Mouse (Mus musculus): Measurements from ENCODE around the gene Tas1r2.

Gene Tas1r2

DNA sequence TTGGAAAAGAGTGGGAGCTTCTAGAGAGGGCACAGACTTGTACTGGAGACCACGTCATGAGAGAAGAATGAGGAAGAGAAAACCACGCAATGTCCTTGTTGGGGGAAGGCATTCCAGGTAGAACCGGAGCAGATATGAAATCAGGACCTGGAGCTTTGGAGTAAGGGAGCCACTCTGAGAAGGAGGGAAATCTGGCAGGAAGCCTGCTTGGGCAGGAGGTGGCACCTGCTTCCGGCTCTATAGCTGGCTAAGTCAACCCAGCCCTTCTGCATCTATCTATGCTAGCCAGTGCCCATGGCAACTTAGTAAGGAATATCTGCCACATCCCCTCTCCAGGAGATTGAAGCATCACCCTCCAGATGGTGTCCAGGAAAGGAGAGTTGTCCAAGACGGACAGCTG is 52.6 kb downstream of the Tas1r2 start:
- no peak for DNase-seq (ENCODE audit: extremely low spot score, low read depth, low spot score)

DNA sequence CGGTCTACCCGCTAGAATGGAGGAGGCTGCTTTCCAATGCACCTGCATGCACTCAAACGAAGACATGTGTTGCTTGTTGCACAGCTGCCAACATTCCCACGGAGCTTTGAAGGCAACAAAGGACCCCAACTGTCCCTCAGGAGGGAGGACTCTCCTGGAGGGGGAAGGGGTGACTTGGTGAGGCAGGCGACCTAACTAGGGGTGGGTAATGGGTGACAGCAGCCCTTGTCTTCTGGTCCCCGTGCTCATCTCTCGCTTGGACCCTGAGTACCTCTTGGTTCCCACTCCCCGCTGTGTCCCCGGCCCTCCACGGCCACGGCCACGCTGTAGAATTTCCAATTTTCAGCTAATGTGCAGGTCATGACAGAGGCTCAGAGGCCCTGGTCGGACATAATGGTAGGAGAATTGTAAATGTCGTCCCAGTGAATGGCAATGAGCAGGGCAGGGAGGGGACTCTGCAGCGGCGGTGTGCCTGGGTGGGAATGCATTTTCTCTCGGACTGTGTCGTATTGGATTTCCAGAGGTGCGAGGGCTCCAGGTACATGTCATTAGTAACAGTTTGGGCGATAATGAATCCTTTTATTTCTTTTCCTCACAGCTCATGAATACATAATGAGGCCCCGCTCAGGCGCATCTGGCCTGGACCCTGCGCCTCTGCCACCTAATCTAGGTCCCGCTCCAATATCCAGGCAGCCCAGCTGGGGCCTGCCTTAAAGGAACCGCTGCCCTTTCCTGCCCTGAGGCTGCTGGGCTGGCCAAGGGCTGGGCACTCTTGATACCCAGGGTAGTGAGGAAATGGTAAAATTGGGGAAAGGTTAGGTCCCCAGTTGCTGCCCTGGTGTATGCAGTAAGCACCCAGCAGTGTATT is 57.4 kb downstream of the Tas1r2 start:
- DNase-seq (ENCODE audit: extremely low spot score, low read depth, low spot score) = no peak

DNA sequence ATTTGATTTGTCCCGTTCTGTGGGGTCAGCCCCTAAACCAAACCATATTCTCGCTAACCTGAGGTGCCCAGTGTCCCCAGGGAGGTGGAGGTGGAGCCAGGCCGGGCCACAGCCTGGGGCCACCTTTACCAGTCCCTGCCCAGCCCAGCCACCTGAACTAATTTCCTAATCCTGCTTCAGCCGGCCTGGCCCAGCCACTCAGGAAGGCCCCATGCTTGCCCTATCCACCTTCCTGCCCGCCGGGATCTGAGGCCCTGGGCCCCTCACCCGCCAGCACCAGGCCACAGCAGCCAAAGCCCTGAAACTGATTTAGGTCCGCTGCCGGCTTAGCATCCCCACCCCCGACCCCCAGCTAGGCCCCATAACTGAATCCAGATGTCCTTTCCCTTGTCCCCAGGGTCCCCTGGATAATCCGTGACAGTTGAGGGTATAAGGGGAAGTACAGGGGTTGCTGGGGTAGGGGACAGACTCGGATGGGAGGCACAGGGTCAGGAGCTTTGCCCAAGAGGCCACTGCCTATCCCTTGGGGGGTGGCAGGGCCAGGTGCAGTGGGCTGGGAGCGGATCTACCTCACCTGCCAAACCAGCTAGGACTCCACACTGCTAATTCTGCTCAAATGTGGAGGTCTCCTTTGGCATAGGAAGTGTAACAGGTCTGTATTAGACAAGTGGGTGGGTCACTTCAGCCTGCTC is 62.0 kb downstream of the Tas1r2 start:
- no peak for DNase-seq (ENCODE audit: extremely low spot score, low read depth, low spot score)

DNA sequence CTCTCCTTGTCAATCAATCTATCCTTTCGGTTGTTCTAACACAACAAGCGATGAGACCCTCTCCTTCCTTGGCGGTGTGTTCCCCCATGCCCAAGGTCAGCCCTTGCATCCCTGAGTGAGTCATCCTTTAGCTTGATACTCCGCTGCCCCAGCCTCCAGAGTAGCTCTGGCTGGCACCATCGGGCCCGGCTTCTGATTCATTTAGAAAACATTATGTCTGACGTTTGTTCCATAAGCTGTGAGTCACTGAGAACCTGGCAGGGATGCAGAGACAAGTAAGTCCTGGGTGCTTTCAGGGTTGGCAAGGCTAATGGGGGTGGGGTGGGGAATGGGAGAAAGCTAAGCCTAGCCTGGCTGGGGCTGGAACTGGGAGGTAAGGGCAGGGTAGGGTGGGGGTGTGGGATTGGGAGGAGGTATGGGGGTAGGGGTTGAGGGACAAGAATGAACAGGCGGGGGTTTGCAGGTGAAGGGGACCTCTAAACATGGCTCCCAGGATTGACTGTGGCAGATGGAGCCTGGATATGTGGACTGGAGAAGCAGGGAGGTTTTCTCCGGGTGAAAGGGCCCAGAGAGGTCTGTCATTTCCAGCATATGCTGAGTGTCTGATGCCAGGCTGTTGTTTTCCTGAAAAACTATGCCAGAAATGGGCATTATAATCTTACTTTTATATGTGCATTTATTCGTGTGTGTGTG is 63.3 kb downstream of the Tas1r2 start:
- no peak for DNase-seq (ENCODE audit: extremely low spot score, low read depth, low spot score)

DNA sequence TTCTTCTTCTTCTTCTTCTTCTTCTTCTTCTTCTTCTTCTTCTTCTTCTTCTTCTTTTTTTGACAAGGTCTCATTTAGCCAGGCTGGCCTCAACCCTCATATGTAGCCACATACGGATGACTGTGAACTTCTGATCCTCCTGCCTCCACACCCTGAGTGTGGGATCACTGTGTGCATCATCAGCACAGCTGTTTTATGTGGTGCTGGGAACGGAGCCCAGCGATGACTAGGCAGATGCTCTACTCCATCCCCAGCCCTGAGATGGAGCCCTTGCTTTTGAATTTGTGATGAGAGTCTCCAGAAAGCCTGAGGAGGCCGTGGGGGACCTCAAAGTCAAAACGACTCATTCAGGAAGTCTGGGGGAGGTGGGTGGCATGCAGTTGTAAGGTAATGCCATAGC is 65.6 kb downstream of the Tas1r2 start:
- DNase-seq (ENCODE audit: extremely low spot score, low read depth, low spot score) = no peak
